Mouse (Mus musculus): Measurements from ENCODE around the gene Gm39566.

- TF ChIP-seq CTCF (IDR thresholded peaks at IDR 0.05; ENCODE audit: low read depth, low read length): no peak
- no peak for TF ChIP-seq POLR2A (IDR thresholded peaks at IDR 0.05; ENCODE audit: insufficient read depth, low read length)
- TF ChIP-seq EP300 (IDR thresholded peaks at IDR 0.05; ENCODE audit: insufficient read depth, low read depth, low read length): no peak
Observed at GRCm38 (mm10) chr11:69848021-69848420, 32.9 kb upstream of the Gm39566 start.
